Mouse (Mus musculus) hindbrain, embryonic 13.5 days (tissue): Measurements from ENCODE around the gene Dlgap3. TPM values are rescaled to one million over a fixed set of nuclear protein-coding genes. Genes with fewer than 3 reads are reported as not detected.

Experiments used
- ATAC-seq: fragments of 200-750 bp; cut with Nextera tagmentation; 2 replicates; pipeline ENCODE4 v1.8.0; 2017; ENCODE audit warnings: moderate TSS enrichment; ENCODE audit not compliant: low FRiP score
- H3K27ac ChIP-seq: fragments of 300-500 bp; sonication (generic); 2 replicates; pipeline ENCODE4 v1.5.1; 2015; ENCODE audit warnings: inconsistent platforms, mild to moderate bottlenecking, moderate library complexity
- H3K27me3 ChIP-seq: fragments of 300-500 bp; sonication (generic); 2 replicates; pipeline ENCODE4 v1.6.1; 2015; ENCODE audit warnings: mild to moderate bottlenecking, inconsistent platforms
- H3K36me3 ChIP-seq: fragments of 300-500 bp; sonication (generic); 2 replicates; pipeline ENCODE4 v1.6.1; 2015; ENCODE audit warnings: mild to moderate bottlenecking, inconsistent platforms
- H3K4me1 ChIP-seq: fragments of 300-500 bp; sonication (generic); replicated peaks from 2 replicates; pipeline ENCODE4 v1.6.1; 2015; ENCODE audit warnings: inconsistent platforms
- H3K4me2 ChIP-seq: fragments of 300-500 bp; sonication (generic); 2 replicates; pipeline ENCODE4 v1.6.1; 2015; ENCODE audit warnings: inconsistent platforms, mild to moderate bottlenecking, moderate library complexity
- H3K4me3 ChIP-seq: fragments of 300-500 bp; sonication (generic); 2 replicates; pipeline ENCODE4 v1.5.1; 2015; ENCODE audit warnings: mild to moderate bottlenecking, inconsistent platforms
- H3K9ac ChIP-seq: fragments of 300-500 bp; sonication (generic); 2 replicates; pipeline ENCODE4 v1.6.1; 2015; ENCODE audit warnings: mild to moderate bottlenecking, inconsistent platforms
- H3K9me3 ChIP-seq: fragments of 300-500 bp; sonication (generic); 2 replicates; pipeline ENCODE4 v1.6.1; 2016; ENCODE audit warnings: inconsistent platforms
- WGBS: fragments of 180-500 bp; shearing (Covaris S2); methylation state at CpG from one replicate; pipeline ENCODE4 v1.1.7; 2015; 5-methylcytosine and 5-hydroxymethylcytosine counted together
- polyA plus RNA-seq: library from polyadenylated mRNA; unstranded; fragments of >200 nt; fragmentation: Nextera tagmentation; extraction: Ambion mirVana; gene quantifications from 2 replicates; pipeline ENCODE4 v1.2.1, GENCODE M21; 2015

Dlgap3 gene
- polyA plus RNA-seq, 1 experiment from 2014 or later, result 13.4 TPM

DNA sequence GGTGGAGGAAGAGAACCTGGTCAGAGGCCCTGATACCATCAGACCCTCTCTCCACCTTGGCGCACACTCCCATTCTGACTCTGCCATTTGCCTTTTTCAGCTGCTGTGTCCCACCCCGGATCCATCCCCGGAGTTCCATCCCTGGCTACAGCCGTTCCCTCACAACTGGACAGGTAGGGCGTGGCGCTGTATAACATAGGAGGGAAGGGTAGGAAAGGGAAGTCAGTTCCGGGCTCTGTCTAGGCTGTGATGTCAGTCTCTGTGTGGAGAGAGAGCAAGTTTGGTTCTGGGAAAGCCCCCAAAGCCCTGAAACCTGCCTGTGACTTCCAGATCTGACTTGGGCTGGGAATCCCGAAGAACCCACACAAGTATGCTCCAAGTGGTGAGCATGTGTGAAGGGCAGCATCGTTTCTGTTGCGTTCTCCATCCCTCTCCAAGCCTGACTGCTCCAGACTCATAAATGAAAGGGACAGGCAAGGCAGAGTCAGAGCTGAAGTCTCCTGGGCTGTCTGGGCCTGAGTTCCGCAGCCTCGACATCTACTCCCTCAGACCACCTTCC, 31.2 kb downstream of the Dlgap3 start:
- WGBS, result 93% methylated on average over 12 of the region's 12 CpGs
- Histone ChIP-seq H3K4me1 (no peaks in the 10 kb centered on the region; the same call in 1 of the 2 replicates), H3K4me3 (no peak overlapping the region), H3K4me2 (no peak overlapping the region), H3K27ac (no peak overlapping the region), H3K27me3 (0 out of 2 replicates have a peak, but pooled peaks cover 1% of the 10 kb centered on the region), H3K9me3 (no peaks in the 10 kb centered on the region), H3K9ac (no peak overlapping the region), H3K36me3 (peaks cover 19% of the 10 kb centered on the region)
- ATAC-seq, result no peak

DNA sequence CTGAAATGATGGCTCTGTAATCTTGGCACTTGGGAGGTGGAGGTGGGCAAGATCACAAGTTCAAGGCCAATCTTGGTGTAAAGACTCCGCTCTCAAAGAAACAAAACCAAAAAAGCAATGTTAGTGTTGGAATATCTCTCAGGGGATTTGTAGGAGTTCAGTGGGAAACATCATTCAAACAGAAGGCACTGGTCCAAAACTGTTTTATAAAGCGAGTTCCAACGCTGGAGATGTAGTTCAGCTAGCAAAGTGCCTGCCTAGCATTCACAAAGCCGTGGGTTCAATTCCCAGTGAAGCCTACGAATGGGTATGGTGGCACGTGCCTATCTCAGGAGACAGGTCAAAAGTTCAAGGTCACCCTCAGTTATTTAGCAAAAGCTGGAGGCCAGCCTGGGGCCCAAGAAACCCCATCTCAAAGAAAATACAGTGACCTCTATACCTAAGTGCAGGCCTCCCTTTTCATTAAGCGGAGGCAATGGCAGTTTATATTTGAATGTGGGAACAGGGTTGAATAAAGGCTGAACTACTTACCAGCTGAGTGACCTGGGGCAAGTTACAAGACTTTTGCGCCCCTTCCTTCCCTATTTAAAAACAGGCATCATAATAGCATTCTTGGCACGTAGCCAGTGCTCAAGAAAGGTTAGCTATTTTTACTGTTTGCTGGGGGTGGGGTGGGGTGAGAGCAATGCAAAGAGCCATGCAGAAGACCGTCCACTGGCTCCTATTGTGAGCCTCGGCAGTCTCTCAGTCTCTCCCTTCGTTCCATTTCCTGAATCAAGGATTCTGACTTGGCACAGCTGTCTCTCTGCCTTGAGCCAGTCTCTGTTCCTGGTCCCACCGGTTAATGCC, 32.0 kb downstream of the Dlgap3 start:
- H3K27me3 ChIP-seq, result no peaks in the 10 kb centered on the region
- no peak overlapping the region for H3K9ac ChIP-seq
- H3K27ac ChIP-seq, result no peak overlapping the region
- no peak overlapping the region for H3K4me2 ChIP-seq
- H3K4me3 ChIP-seq, result no peak overlapping the region
- H3K9me3 ChIP-seq, result no peaks in the 10 kb centered on the region
- H3K4me1 ChIP-seq, result no peaks in the 10 kb centered on the region; the same call in 1 of the 2 replicates
- 66% methylated on average over 13 of the region's 13 CpGs for WGBS
- no peak for ATAC-seq
- peaks cover 13% of the 10 kb centered on the region; the same call in 1 of the 2 replicates for H3K36me3 ChIP-seq

DNA sequence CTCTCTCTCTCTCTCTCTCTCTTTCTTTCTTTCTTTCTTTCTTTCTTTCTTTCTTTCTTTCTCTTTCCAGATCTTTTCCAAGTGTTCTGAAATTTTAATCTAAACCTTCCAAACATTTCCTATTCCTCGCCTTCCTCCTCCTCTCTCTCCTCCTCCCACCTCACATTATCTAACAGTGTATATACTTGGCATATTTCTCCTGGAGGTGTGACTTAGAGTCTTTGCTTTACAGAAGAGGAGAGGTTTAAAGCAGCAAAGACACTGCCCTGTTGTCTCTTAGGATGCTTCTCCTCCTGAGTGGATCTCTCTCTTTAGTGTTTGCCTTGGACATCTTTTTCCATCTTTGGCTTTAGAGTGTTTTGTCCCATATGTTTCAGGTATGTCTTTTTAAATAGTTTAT, 34.1 kb downstream of the Dlgap3 start:
- Histone ChIP-seq H3K36me3 (peaks cover 13% of the 10 kb centered on the region; the same call in 1 of the 2 replicates), H3K4me2 (no peak overlapping the region), H3K9me3 (no peaks in the 10 kb centered on the region), H3K9ac (no peak overlapping the region), H3K4me1 (no peaks in the 10 kb centered on the region; the same call in 1 of the 2 replicates), H3K4me3 (no peak overlapping the region), H3K27ac (no peak overlapping the region), H3K27me3 (no peaks in the 10 kb centered on the region)
- ATAC-seq, result no peak
- 88% methylated on average over 1 of the region's 1 CpGs for WGBS

DNA sequence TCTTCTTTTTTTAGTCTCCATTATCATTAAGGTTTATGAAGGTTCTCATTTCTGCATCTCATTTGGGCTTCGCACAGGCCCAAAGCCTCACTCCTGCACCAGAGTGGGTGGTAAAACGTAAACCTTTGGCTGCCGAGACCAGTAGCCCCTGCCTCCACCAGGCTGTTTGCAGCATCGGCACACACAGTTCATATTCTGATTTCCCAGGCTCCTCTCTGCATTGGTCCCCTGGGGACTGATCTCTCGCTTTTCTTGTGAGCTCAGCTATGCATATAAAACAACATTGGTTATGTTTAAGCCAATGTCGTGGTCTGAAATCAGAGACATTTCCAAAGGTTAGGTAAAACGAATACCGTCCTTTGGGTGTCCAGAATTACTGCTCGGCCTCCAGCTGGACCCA, 42.3 kb downstream of the Dlgap3 start:
- Histone ChIP-seq H3K36me3 (peaks cover 3% of the 10 kb centered on the region; the same call in 1 of the 2 replicates), H3K4me1 (peaks cover 28% of the 10 kb centered on the region), H3K9ac (0 out of 2 replicates have a peak overlapping the region, but pooled peaks have one; percentile 9), H3K4me2 (no peak overlapping the region), H3K4me3 (no peak overlapping the region), H3K9me3 (no peaks in the 10 kb centered on the region), H3K27me3 (peaks cover 21% of the 10 kb centered on the region), H3K27ac (peak overlapping the region; percentile 72)
- peak; percentile 51; the same call in 1 of the 2 replicates for ATAC-seq
- 47% methylated on average over 9 of the region's 9 CpGs for WGBS

DNA sequence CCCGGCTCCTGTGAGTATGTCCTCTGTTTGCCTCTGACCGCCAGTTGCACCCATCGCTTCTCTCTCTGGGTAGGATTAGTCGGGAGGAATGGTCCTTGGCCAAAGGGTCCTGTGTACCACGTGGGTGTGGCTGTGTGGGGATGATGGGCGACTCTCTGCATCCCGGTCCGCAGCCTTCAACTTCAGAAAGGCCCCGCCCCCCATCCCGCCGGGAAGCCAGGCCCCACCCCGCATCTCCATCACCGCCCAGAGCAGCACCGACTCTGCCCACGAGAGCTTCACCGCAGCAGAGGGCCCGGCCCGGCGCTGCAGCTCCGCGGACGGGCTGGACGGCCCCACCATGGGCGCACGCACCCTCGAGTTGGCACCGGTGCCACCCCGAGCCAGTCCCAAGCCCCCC, 45.5 kb downstream of the Dlgap3 start:
- Histone ChIP-seq H3K9ac (peak overlapping the region; percentile 49; the same call in 1 of the 2 replicates), H3K4me3 (no peak overlapping the region), H3K4me2 (peak overlapping the region; percentile 34)

DNA sequence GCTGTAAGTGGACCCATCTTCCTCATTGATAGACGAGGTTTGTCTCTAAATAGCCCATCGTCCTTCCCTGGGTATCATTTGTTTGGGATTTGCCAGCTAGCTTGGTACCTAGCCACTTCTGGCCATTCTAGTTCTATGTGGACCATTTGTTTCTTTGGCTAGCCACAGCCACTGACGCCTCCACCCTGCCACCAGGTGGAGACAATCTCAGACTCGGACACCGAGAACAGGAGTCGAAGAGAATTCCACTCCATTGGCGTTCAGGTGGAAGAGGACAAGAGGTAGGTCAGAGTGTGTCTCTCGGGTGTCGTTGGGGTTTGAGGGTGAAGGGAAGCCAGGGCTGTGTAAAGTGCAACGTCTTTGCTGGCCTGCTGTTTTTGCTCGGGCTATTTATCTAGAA, 46.1 kb downstream of the Dlgap3 start:
- H3K4me2 ChIP-seq, result no peak overlapping the region; the same call in 1 of the 2 replicates
- ATAC-seq, result no peak
- H3K36me3 ChIP-seq, result peaks cover 6% of the 10 kb centered on the region
- peaks cover 31% of the 10 kb centered on the region for H3K4me1 ChIP-seq
- H3K4me3 ChIP-seq, result no peak overlapping the region
- H3K27me3 ChIP-seq, result peaks cover 21% of the 10 kb centered on the region
- 59% methylated on average over 11 of the region's 11 CpGs for WGBS
- H3K9ac ChIP-seq, result no peak overlapping the region
- no peak overlapping the region for H3K27ac ChIP-seq
- no peaks in the 10 kb centered on the region for H3K9me3 ChIP-seq

More for the DNA sequence above, 45.5 kb downstream of the Dlgap3 start:
- H3K4me1 ChIP-seq, result peaks cover 31% of the 10 kb centered on the region
- peaks cover 6% of the 10 kb centered on the region for H3K36me3 ChIP-seq
- 18% methylated on average over 28 of the region's 28 CpGs for WGBS
- H3K27ac ChIP-seq, result no peak overlapping the region
- ATAC-seq, result no peak
- peaks cover 21% of the 10 kb centered on the region for H3K27me3 ChIP-seq
- H3K9me3 ChIP-seq, result no peaks in the 10 kb centered on the region

DNA sequence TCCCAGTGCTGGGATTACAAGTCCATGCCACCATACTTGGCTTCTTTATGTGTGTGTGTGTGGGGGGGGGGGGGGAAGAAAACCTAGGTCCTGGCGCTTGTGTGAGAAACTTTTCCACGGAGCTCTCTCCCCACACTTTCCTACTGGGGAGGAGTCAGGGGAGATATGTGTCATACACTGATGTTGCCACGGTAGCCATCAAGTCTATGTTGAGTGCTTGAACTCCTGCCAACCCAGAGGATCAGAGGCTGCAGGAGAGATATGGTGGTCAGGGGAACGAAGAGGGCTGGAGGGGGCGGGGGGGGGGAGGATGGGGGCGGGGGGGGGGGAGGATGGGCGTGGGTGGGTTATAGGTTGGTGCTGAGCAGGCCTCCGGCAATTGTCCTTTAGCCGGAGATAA, 46.8 kb downstream of the Dlgap3 start:
- WGBS, result 71% methylated on average over 5 of the region's 9 CpGs
- no peak for ATAC-seq
- H3K4me2 ChIP-seq, result no peak overlapping the region
- peaks cover 27% of the 10 kb centered on the region for H3K4me1 ChIP-seq
- H3K4me3 ChIP-seq, result no peak overlapping the region
- H3K36me3 ChIP-seq, result peaks cover 11% of the 10 kb centered on the region
- H3K27me3 ChIP-seq, result peaks cover 21% of the 10 kb centered on the region
- 0 out of 2 replicates have a peak, but pooled peaks cover 2% of the 10 kb centered on the region for H3K9me3 ChIP-seq
- no peak overlapping the region for H3K9ac ChIP-seq
- H3K27ac ChIP-seq, result no peak overlapping the region

DNA sequence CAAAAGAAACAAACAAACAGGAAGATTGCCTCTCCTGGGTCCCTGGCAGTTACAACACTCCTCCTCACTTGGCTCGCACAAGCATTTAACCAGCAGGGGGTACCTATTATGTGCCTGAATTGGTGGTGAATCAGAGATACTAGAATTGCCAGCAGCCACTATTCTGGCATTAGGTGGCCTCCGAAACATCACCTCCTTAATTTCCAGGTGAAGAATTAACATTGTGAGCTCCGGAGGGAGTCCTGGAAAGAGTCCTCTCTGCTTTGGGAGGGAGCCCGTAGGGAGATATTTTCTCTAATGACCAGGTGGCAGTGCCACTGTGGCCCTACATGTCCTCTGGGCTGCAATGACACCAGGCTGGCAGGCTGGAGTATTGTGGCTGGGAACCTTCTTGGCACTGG, 47.2 kb downstream of the Dlgap3 start:
- Histone ChIP-seq H3K27me3 (peaks cover 21% of the 10 kb centered on the region), H3K4me2 (no peak overlapping the region), H3K9me3 (0 out of 2 replicates have a peak, but pooled peaks cover 2% of the 10 kb centered on the region), H3K27ac (no peak overlapping the region), H3K36me3 (peaks cover 12% of the 10 kb centered on the region), H3K4me3 (no peak overlapping the region), H3K9ac (no peak overlapping the region), H3K4me1 (peaks cover 23% of the 10 kb centered on the region)
- ATAC-seq, result no peak
- WGBS, result 73% methylated on average over 4 of the region's 4 CpGs

DNA sequence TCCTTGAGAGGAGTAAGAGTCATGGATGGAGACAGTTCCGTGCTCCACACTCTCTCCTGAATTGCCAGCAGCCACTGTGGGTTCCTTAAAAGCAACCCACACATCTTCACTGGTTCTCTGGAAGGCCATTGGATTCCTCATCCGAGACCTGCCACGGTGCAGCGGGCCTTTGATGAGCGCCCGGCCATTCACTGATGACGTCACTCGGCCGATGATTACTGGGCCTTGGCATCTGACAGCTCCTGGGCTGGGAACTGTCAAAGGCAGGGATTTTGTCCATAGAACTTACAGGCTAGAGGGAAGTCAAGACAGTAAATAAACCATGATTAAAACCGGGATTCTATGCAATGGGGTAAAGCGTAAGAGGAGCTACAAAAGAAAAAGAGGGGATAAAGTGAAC, 48.0 kb downstream of the Dlgap3 start:
- Histone ChIP-seq H3K4me2 (no peak overlapping the region), H3K27me3 (peaks cover 22% of the 10 kb centered on the region), H3K4me3 (no peak overlapping the region), H3K9me3 (0 out of 2 replicates have a peak, but pooled peaks cover 2% of the 10 kb centered on the region), H3K36me3 (peaks cover 12% of the 10 kb centered on the region), H3K9ac (no peak overlapping the region), H3K27ac (no peak overlapping the region), H3K4me1 (peaks cover 15% of the 10 kb centered on the region)
- 61% methylated on average over 11 of the region's 11 CpGs for WGBS
- ATAC-seq, result no peak

DNA sequence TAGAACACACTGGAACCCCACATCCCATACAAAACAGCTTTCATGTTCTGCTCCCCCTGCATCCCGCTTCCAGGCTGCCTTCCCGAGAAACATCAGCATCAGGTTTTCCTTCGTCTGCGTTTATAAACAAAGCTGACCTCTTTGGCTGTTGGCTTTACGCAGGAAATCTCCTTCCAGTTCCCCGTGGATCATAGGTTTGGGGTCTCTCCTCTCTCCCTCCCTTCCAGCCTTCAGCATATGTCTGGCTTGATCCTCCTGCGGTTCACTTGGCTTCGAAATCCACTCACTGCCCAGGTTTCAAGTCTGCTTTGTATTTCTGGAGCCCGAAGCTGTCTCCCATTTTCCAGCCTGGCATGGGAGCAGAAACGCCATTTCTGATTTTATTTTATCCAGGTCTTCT, 54.3 kb downstream of the Dlgap3 start:
- no peak overlapping the region for H3K4me3 ChIP-seq
- 0 out of 2 replicates have a peak, but pooled peaks cover 2% of the 10 kb centered on the region for H3K9me3 ChIP-seq
- no peak overlapping the region for H3K9ac ChIP-seq
- ATAC-seq, result no peak
- H3K4me1 ChIP-seq, result peaks cover 44% of the 10 kb centered on the region
- no peak overlapping the region for H3K27ac ChIP-seq
- H3K27me3 ChIP-seq, result peaks cover 15% of the 10 kb centered on the region
- no peak overlapping the region for H3K4me2 ChIP-seq
- 41% methylated on average over 10 of the region's 10 CpGs for WGBS
- peaks cover 6% of the 10 kb centered on the region for H3K36me3 ChIP-seq

DNA sequence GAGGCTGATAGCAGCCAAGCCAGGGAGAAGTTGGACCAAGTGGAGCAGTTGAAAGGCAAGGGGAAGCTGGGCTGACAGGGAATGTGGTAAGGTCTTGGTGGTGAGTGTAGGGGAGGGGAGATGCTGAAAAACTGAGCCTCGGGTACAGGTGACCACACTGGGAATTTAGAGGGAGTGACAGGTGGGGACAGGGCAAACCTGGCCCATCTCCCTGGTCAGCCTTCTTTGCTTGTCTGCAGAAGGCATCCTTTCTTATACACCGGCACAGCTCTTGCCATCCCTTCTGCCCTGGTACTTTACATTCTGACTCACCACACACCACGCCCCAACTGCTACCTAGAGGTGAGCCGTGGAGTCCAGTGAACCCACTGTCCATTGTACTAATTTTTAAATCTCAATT, 54.8 kb downstream of the Dlgap3 start:
- ATAC-seq, result no peak
- WGBS, result 60% methylated on average over 4 of the region's 4 CpGs
- Histone ChIP-seq H3K9me3 (0 out of 2 replicates have a peak, but pooled peaks cover 2% of the 10 kb centered on the region), H3K4me1 (peaks cover 48% of the 10 kb centered on the region), H3K4me2 (no peak overlapping the region), H3K36me3 (peaks cover 6% of the 10 kb centered on the region), H3K4me3 (no peak overlapping the region), H3K9ac (no peak overlapping the region), H3K27ac (no peak overlapping the region), H3K27me3 (peaks cover 15% of the 10 kb centered on the region)

DNA sequence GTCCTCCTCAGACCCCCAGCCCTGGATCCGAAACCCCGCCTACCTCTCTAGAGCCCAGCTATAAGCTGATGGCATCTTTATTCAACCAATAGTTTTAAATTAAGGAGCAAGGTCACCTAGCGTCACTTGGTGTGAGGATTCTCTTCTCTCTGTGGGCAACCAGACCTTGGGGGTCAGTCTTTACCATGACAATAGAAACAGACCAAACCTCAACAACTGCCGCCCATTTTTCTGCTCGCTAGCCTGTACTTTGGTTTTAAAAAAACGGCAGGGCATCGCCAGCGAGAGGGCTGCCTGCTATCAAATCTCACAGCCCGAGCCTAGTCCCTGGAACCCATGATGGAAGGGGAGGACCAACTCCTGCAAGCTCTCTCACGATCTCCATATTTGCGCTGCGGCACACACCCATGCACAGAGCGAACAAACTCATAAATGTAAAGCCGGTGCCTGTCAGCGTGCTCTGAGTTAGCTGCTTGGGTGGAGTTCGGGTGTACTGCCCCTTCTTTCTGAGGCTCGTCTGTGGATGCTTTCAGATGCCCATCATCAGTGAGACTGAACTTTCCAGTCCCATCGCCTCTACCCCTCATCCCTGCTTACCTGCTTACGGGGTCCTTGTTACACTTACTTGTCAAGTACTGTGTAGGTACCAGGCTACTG, 55.6 kb downstream of the Dlgap3 start:
- Histone ChIP-seq H3K9ac (peak overlapping the region; percentile 61; the same call in 1 of the 2 replicates), H3K36me3 (peaks cover 6% of the 10 kb centered on the region), H3K4me3 (no peak overlapping the region), H3K4me1 (peaks cover 55% of the 10 kb centered on the region), H3K9me3 (0 out of 2 replicates have a peak, but pooled peaks cover 2% of the 10 kb centered on the region), H3K27me3 (peaks cover 15% of the 10 kb centered on the region), H3K27ac (no peak overlapping the region), H3K4me2 (peak overlapping the region; percentile 25; the same call in 1 of the 2 replicates)
- WGBS, result 11% methylated on average over 19 of the region's 19 CpGs
- no peak for ATAC-seq
